8 mouse cellular contexts compared by ENCODE assay signal in genomic region chr17:69120533-69121358, GRCm38 (mm10). TPM values are rescaled to one million over a fixed set of nuclear protein-coding genes. Genes with fewer than 3 reads are reported as not detected.
DNase-seq lines count a peak whose midpoint lies in the region; ATAC-seq lines count a peak whose summit lies in the region.

No protein-coding gene starts in this region.

- H3K36me3 ChIP-seq in heart, embryonic 12.5 days: no peaks in the 10 kb centered on the region
- H3K36me3 ChIP-seq in liver, embryonic 15.5 days (replicated peaks): no peaks in the 10 kb centered on the region

- H3K4me3 ChIP-seq in heart, embryonic 12.5 days: peak overlapping the region; percentile 49
- H3K4me3 ChIP-seq in liver, embryonic 15.5 days (replicated peaks): no peak overlapping the region

- peaks cover 17% of the 10 kb centered on the region for H3K4me1 ChIP-seq in heart, embryonic 12.5 days (replicated peaks)
- H3K4me1 ChIP-seq in liver, embryonic 15.5 days (replicated peaks): no peaks in the 10 kb centered on the region

- DNase-seq in heart, postnatal 36 days: no peak
- DNase-seq in cerebellum, postnatal 25 days: peak; percentile 31 to 55
- peak; percentile 59 for DNase-seq in heart, postnatal 4 days
- peak; percentile 28 for DNase-seq in retina, postnatal 7 days (ENCODE audit: low read depth, low spot score)
- DNase-seq in urinary bladder, postnatal 4 days (ENCODE audit: low spot score in 2 of 2): no peak
- DNase-seq in thymus, postnatal 25 days: no peak

- no peaks in the 10 kb centered on the region for H3K9me3 ChIP-seq in heart, embryonic 12.5 days (replicated peaks)
- no peaks in the 10 kb centered on the region for H3K9me3 ChIP-seq in liver, embryonic 15.5 days (replicated peaks)

- intact Hi-C loops in heart, postnatal 36 days (cut with DNase I): no loop called here

- ATAC-seq in heart, embryonic 12.5 days (ENCODE audit: insufficient number of reproducible peaks, low FRiP score): peak; percentile 75
- no peak for ATAC-seq in liver, embryonic 15.5 days (ENCODE audit: insufficient read depth)

- H3K4me2 ChIP-seq in heart, embryonic 12.5 days: peak overlapping the region; percentile 84
- H3K4me2 ChIP-seq in liver, embryonic 15.5 days: peak overlapping the region; percentile 36

- H3K27ac ChIP-seq in heart, embryonic 12.5 days (ENCODE audit: poor library complexity, severe bottlenecking): peak overlapping the region; percentile 69
- no peak overlapping the region for H3K27ac ChIP-seq in liver, embryonic 15.5 days (replicated peaks)

- no peaks in the 10 kb centered on the region for H3K27me3 ChIP-seq in heart, embryonic 12.5 days (replicated peaks)
- peaks cover 17% of the 10 kb centered on the region for H3K27me3 ChIP-seq in liver, embryonic 15.5 days

- H3K9ac ChIP-seq in heart, embryonic 12.5 days: peak overlapping the region; percentile 61
- no peak overlapping the region for H3K9ac ChIP-seq in liver, embryonic 15.5 days

- 2% methylated on average over 19 of the region's 19 CpGs for WGBS in heart, embryonic 12.5 days
- 6% methylated on average over 19 of the region's 19 CpGs for WGBS in liver, embryonic 15.5 days (ENCODE audit: insufficient replicate concordance)

RNA-seq across cellular contexts. Expression of gene Epb41l3, which starts 45.3 kb away (rescaled TPM):
- 140 and 144 TPM in 2 replicates for polyA plus RNA-seq in heart, embryonic 12.5 days (2016; fragmentation: Nextera tagmentation; extraction: Ambion mirVana)
- total RNA-seq in heart, postnatal 36 days (2021): 10 to 100 TPM; 13.2 to 15.6 TPM
- total RNA-seq in heart, postnatal 4 days (2021): 10 to 100 TPM; 55.1 to 58.5 TPM
- polyA plus RNA-seq in liver, embryonic 15.5 days (2015; fragmentation: Nextera tagmentation; extraction: Ambion mirVana): 7.3 and 7.8 TPM in 2 replicates

Comparison
In these comparisons a context has a peak if more than half of its experiments do, and no peak if none do; other contexts are left out.
1. DNase-seq: peak in cerebellum, postnatal 25 days (2 of 2), heart, postnatal 4 days (single experiment) and retina, postnatal 7 days (single experiment); none in heart, postnatal 36 days (0 of 2), urinary bladder, postnatal 4 days (0 of 2) and thymus, postnatal 25 days (single experiment).